Mouse (Mus musculus) stomach, embryonic 15.5 days (tissue): ENCODE measurements around the gene Cldn34c3. TPM values are rescaled to one million over a fixed set of nuclear protein-coding genes. Genes with fewer than 3 reads are reported as not detected.
"Not testable (repeated sequence)": the region's sequence is repeated elsewhere in the genome, so short reads cannot be mapped to it uniquely, and the experiment has no call there.

ENCODE experiments used
- ATAC-seq: fragments of 200-750 bp; cut with Nextera tagmentation; 2 replicates; pipeline ENCODE4 v1.8.0; 2017; ENCODE audit warnings: low read depth, moderate number of reproducible peaks, moderate TSS enrichment; ENCODE audit not compliant: insufficient read depth, low FRiP score
- H3K27ac ChIP-seq: fragments of 300-500 bp; sonication (generic); 2 replicates; pipeline ENCODE4 v1.5.1; 2015; ENCODE audit warnings: mild to moderate bottlenecking, inconsistent platforms
- H3K27me3 ChIP-seq: fragments of 300-500 bp; sonication (generic); replicated peaks from 2 replicates; pipeline ENCODE4 v1.6.1; 2015; ENCODE audit warnings: inconsistent platforms
- H3K36me3 ChIP-seq: fragments of 300-500 bp; sonication (generic); 2 replicates; pipeline ENCODE4 v1.6.1; 2015; ENCODE audit warnings: inconsistent platforms
- H3K4me1 ChIP-seq: fragments of 300-500 bp; sonication (generic); 2 replicates; pipeline ENCODE4 v1.6.1; 2015; ENCODE audit warnings: inconsistent platforms
- H3K4me2 ChIP-seq: fragments of 300-500 bp; sonication (generic); 2 replicates; pipeline ENCODE4 v1.6.1; 2015; ENCODE audit warnings: mild to moderate bottlenecking, inconsistent platforms
- H3K4me3 ChIP-seq: fragments of 300-500 bp; sonication (generic); replicated peaks from 2 replicates; pipeline ENCODE4 v1.5.1; 2015; ENCODE audit warnings: inconsistent platforms
- H3K9ac ChIP-seq: fragments of 300-500 bp; sonication (generic); 2 replicates; pipeline ENCODE4 v1.6.1; 2015; ENCODE audit warnings: inconsistent platforms
- H3K9me3 ChIP-seq: fragments of 300-500 bp; sonication (generic); 2 replicates; pipeline ENCODE4 v1.6.1; 2016; ENCODE audit warnings: inconsistent platforms
- polyA plus RNA-seq: library from polyadenylated mRNA; unstranded; fragments of >200 nt; fragmentation: Nextera tagmentation; extraction: Ambion mirVana; gene quantifications from 2 replicates; pipeline ENCODE4 v1.2.1, GENCODE M21; 2015

Cldn34c3 gene
- not detected in 2 replicates for polyA plus RNA-seq

DNA sequence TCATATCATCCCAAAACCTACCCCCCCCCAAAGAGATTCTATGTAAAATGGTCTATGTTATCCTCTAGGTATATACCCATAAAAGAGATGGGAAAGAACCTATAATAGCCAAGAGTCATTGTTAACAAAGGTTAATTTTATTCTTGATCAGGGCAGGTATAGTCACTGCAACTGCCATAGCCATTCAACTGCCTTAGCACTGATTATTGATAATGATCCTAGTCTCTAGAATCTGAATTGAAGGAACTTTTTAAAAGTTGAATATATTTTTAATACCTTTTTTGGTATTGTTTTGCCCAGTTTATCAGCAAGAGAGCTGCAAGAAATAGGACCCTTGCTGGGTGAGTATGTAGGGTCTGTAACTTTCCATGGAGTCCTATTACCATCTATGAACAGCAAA lies at the start of gene Cldn34c3:
Gene Cldn34c3 (plus strand): TSS at position 301 of the 400 bp plus-strand sequence.
- ATAC-seq, H3K4me1 ChIP-seq, H3K27ac ChIP-seq, H3K27me3 ChIP-seq, H3K4me3 ChIP-seq, H3K9ac ChIP-seq, H3K36me3 ChIP-seq, H3K9me3 ChIP-seq, H3K4me2 ChIP-seq: not testable (repeated sequence)

Other genes starting within 250 kb of the Cldn34c3 start
- not detected in 2 replicates for gene Cldn34c2, start 212.0 kb upstream of the Cldn34c3 start, polyA plus RNA-seq
- not detected in 2 replicates for gene Gm17467, start 88.9 kb upstream of the Cldn34c3 start, polyA plus RNA-seq